Mouse (Mus musculus) 416B (cell line): Measurements from ENCODE around the gene Ppid.
A peak's percentile ranks its signal among the peaks of the same experiment; 100 is the strongest.
"Not testable (repeated sequence)": the region's sequence is repeated elsewhere in the genome, so short reads cannot be mapped to it uniquely, and the experiment has no call there.

Experiments
- DNase-seq: peaks from one replicate; pipeline ENCODE4 v3.0.0; 2011; ENCODE audit warnings: low read depth

Gene Ppid

GRCm38 (mm10) chr3:79572399-79572798 lies 18.7 kb upstream of the Ppid start:
- peak; percentile 80 for DNase-seq

GRCm38 (mm10) chr3:79573376-79573775 lies 17.8 kb upstream of the Ppid start:
- not testable (repeated sequence) for DNase-seq

GRCm38 (mm10) chr3:79574336-79574735 lies 16.8 kb upstream of the Ppid start:
- DNase-seq = peak; percentile 60

- DNase-seq = no peak
Measured at GRCm38 (mm10) chr3:79575576-79576467, 15.3 kb upstream of the Ppid start.

GRCm38 (mm10) chr3:79576468-79576816 lies 14.7 kb upstream of the Ppid start:
- DNase-seq = no peak

- no peak for DNase-seq
Measured at GRCm38 (mm10) chr3:79576865-79577264, 14.3 kb upstream of the Ppid start.

- no peak for DNase-seq
Measured at GRCm38 (mm10) chr3:79577606-79578005, 13.5 kb upstream of the Ppid start.

- no peak for DNase-seq
Measured at GRCm38 (mm10) chr3:79578164-79578563, 13.0 kb upstream of the Ppid start.

GRCm38 (mm10) chr3:79579891-79580575 lies 11.1 kb upstream of the Ppid start:
- no peak for DNase-seq

- DNase-seq = peak; percentile 94
Measured at GRCm38 (mm10) chr3:79586804-79587203, 4.3 kb upstream of the Ppid start.

- no peak for DNase-seq
Measured at GRCm38 (mm10) chr3:79589671-79590070, 1.5 kb upstream of the Ppid start.

GRCm38 (mm10) chr3:79591793-79592471 lies 790 bp downstream of the Ppid start:
- peak; percentile 49 for DNase-seq

GRCm38 (mm10) chr3:79595468-79595867 lies 4.3 kb downstream of the Ppid start:
- DNase-seq = no peak

- DNase-seq = no peak
Measured at GRCm38 (mm10) chr3:79609886-79610285, 18.7 kb downstream of the Ppid start.

GRCm38 (mm10) chr3:79627484-79628181 lies 36.5 kb downstream of the Ppid start:
- DNase-seq = peak; percentile 74

GRCm38 (mm10) chr3:79628182-79628560 lies 37.0 kb downstream of the Ppid start:
- no peak for DNase-seq

- DNase-seq = peak; percentile 100
Measured at GRCm38 (mm10) chr3:79628561-79629415, 37.6 kb downstream of the Ppid start, which contains the start of gene 4930579G24Rik. TSS of gene 4930579G24Rik (plus strand) at chr3:79629079.

GRCm38 (mm10) chr3:79629416-79629730 lies 38.2 kb downstream of the Ppid start, which contains the start of gene Etfdh:
TSS of gene Etfdh (minus strand) at chr3:79629500.
- DNase-seq = peak; percentile 86

GRCm38 (mm10) chr3:79652129-79652528 lies 61.0 kb downstream of the Ppid start:
- no peak for DNase-seq
